Mouse (Mus musculus) midbrain, embryonic 14.5 days (tissue): ENCODE data around the gene Casq2. TPM values are rescaled to one million over a fixed set of nuclear protein-coding genes. Genes with fewer than 3 reads are reported as not detected.

Experiments used
- ATAC-seq: fragments of 200-750 bp; cut with Nextera tagmentation; 2 replicates; pipeline ENCODE4 v1.8.0; 2017; ENCODE audit warnings: moderate number of reproducible peaks, moderate library complexity; ENCODE audit not compliant: low FRiP score, low TSS enrichment
- DNase-seq: peaks from one replicate; pipeline ENCODE4 v3.0.0-alpha.2; 2015
- H3K27ac ChIP-seq: fragments of 300-500 bp; sonication (generic); replicated peaks from 2 replicates; pipeline ENCODE4 v1.5.1; 2014; ENCODE audit warnings: mild to moderate bottlenecking, low read depth, low read length, moderate library complexity
- H3K27me3 ChIP-seq: fragments of 300-500 bp; sonication (generic); 2 replicates; pipeline ENCODE4 v1.6.1; 2014; ENCODE audit warnings: low read length, control low read depth, mixed read lengths; ENCODE audit not compliant: control insufficient read depth, insufficient read depth
- H3K36me3 ChIP-seq: fragments of 300-500 bp; sonication (generic); 2 replicates; pipeline ENCODE4 v1.6.1; 2014; ENCODE audit warnings: low read length, control low read depth; ENCODE audit not compliant: control insufficient read depth, insufficient read depth
- H3K4me1 ChIP-seq: fragments of 300-500 bp; sonication (generic); 2 replicates; pipeline ENCODE4 v1.6.1; 2014; ENCODE audit warnings: mild to moderate bottlenecking, antibody characterized with exemption, low read length, control low read depth; ENCODE audit not compliant: control insufficient read depth, insufficient read depth
- H3K4me2 ChIP-seq: fragments of 300-500 bp; sonication (generic); 2 replicates; pipeline ENCODE4 v1.6.1; 2014; ENCODE audit warnings: mild to moderate bottlenecking, low read length, moderate library complexity
- H3K4me3 ChIP-seq: fragments of 300-500 bp; sonication (generic); replicated peaks from 2 replicates; pipeline ENCODE4 v1.5.1; 2014; ENCODE audit warnings: low read depth, low read length
- H3K9ac ChIP-seq: fragments of 300-500 bp; sonication (generic); replicated peaks from 2 replicates; pipeline ENCODE4 v1.6.1; 2014; ENCODE audit warnings: mild to moderate bottlenecking, low read length, moderate library complexity
- H3K9me3 ChIP-seq: fragments of 300-500 bp; sonication (generic); 2 replicates; pipeline ENCODE4 v1.6.1; 2016; ENCODE audit warnings: low read length, control low read depth, mixed read lengths; ENCODE audit not compliant: control insufficient read depth
- WGBS: fragments of 180-500 bp; shearing (Covaris S2); extraction: QIAGEN DNeasy Blood & Tissue Kit; methylation state at CpG from one replicate; pipeline ENCODE4 v1.1.7; 2014; 5-methylcytosine and 5-hydroxymethylcytosine counted together
- polyA plus RNA-seq: library from polyadenylated mRNA; unstranded; fragments of >200 nt; fragmentation: Nextera tagmentation; extraction: Ambion mirVana; gene quantifications from 2 replicates; pipeline ENCODE4 v1.2.1, GENCODE M21; 2014

The Casq2 gene
- polyA plus RNA-seq: 0.16 and 0.26 TPM in 2 replicates

DNA sequence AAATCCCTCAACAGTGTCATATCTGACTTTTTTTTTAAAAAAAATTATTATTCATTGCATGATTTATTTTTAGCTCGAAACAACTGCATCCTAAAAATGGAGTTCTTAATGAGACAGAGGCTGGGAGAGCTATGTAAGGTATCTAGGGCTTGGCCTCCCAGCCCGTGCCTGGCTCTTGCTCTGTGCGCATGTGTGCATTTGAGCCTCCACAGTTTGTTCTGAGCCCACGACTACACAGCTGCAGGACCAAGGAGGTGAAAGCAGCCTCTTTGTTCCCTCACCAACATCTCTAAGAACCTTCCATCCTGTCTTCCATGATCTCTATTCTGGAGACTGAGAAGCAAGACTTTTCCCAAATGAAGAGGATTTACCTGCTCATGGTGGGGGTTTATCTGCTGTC lies at the start of gene Casq2:
Casq2 (plus strand) TSS at position 133 of the 400 bp plus-strand sequence.
- WGBS: 78% methylated on average over 4 of the region's 4 CpGs
- no peak for ATAC-seq
- DNase-seq: no peak
- Histone ChIP-seq H3K36me3 (no peaks in the 10 kb centered on the region), H3K9me3 (no peaks in the 10 kb centered on the region), H3K4me3 (no peak within 1 kb of the TSS), H3K27ac (no peak within 1 kb of the TSS), H3K4me2 (no peak within 1 kb of the TSS), H3K27me3 (0 out of 2 replicates have a peak, but pooled peaks cover 9% of the 10 kb centered on the region), H3K9ac (no peak within 1 kb of the TSS), H3K4me1 (peaks cover 7% of the 10 kb centered on the region; the same call in 1 of the 2 replicates)

DNA sequence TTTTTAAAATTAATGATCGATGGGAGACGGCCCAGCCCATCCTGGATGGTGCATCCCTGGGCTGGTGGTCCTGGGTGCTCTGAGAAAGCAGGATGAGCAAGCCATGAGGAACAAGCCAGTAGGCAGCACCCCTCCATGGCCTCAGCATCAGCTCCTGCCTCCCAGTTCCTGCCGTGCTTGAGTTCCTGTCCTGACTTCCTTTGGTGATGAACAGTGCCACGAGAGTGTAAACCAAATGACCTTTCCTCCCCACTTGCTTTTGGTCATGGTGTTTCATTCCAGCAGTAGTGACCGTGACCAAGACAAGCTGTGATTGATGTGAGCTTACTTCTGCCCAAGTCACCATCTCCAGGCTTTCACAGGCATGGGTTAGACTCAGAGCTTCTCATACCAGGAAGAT lies 48.4 kb upstream of the Casq2 start:
- no peak for ATAC-seq
- no peak overlapping the region for H3K4me3 ChIP-seq
- no peak overlapping the region for H3K4me2 ChIP-seq
- no peaks in the 10 kb centered on the region for H3K36me3 ChIP-seq
- WGBS: 92% methylated on average over 5 of the region's 5 CpGs
- no peak overlapping the region for H3K9ac ChIP-seq
- H3K9me3 ChIP-seq: no peaks in the 10 kb centered on the region
- no peak for DNase-seq
- no peaks in the 10 kb centered on the region for H3K4me1 ChIP-seq
- H3K27ac ChIP-seq: no peak overlapping the region
- H3K27me3 ChIP-seq: no peaks in the 10 kb centered on the region

GRCm38 (mm10) chr3:102038608-102039007 lies 47.6 kb upstream of the Casq2 start:
- ATAC-seq (no peak), DNase-seq (no peak)
- Histone ChIP-seq H3K27ac (no peak overlapping the region), H3K36me3 (no peaks in the 10 kb centered on the region), H3K9me3 (no peaks in the 10 kb centered on the region), H3K4me2 (no peak overlapping the region), H3K4me1 (no peaks in the 10 kb centered on the region), H3K27me3 (no peaks in the 10 kb centered on the region), H3K9ac (no peak overlapping the region), H3K4me3 (no peak overlapping the region)
- WGBS: 79% methylated on average over 6 of the region's 6 CpGs

DNA sequence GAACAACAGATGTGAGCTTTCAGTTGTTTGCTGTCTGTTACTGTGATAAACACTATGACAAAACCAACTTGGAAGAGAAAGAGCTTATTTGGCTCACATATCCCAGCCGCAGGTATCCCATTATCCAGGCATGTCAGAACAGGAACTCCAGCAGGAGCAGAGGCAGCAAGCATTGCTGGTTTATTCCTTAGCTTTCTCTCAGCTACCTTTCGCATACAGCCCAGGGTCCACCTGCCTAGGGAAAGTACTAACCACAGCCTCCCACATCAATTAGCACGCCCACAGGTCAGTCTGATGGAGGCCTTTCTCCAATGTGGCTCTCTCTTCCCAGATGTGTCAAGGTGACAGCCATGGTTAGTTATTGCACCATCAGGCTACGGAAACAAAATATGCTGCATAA lies 44.6 kb upstream of the Casq2 start:
- WGBS: 94% methylated on average over 4 of the region's 4 CpGs

GRCm38 (mm10) chr3:102045071-102045470 lies 41.1 kb upstream of the Casq2 start:
- peak; percentile 25 for DNase-seq
- WGBS: 44% methylated on average over 3 of the region's 3 CpGs
- Histone ChIP-seq H3K9me3 (no peaks in the 10 kb centered on the region), H3K27me3 (no peaks in the 10 kb centered on the region), H3K4me3 (no peak overlapping the region), H3K27ac (no peak overlapping the region), H3K4me2 (no peak overlapping the region), H3K4me1 (no peaks in the 10 kb centered on the region), H3K9ac (no peak overlapping the region), H3K36me3 (no peaks in the 10 kb centered on the region)
- ATAC-seq: no peak

More for the DNA sequence above, 44.6 kb upstream of the Casq2 start:
- no peak overlapping the region for H3K4me2 ChIP-seq
- H3K9ac ChIP-seq: no peak overlapping the region
- no peaks in the 10 kb centered on the region for H3K27me3 ChIP-seq
- ATAC-seq (no peak), DNase-seq (no peak)
- H3K27ac ChIP-seq: no peak overlapping the region
- no peaks in the 10 kb centered on the region for H3K36me3 ChIP-seq
- no peaks in the 10 kb centered on the region for H3K4me1 ChIP-seq
- no peak overlapping the region for H3K4me3 ChIP-seq
- H3K9me3 ChIP-seq: no peaks in the 10 kb centered on the region

GRCm38 (mm10) chr3:102047532-102047931 lies 38.7 kb upstream of the Casq2 start:
- no peak overlapping the region for H3K4me2 ChIP-seq
- no peaks in the 10 kb centered on the region for H3K36me3 ChIP-seq
- ATAC-seq (no peak), DNase-seq (no peak)
- H3K27me3 ChIP-seq: no peaks in the 10 kb centered on the region
- H3K27ac ChIP-seq: no peak overlapping the region
- 90% methylated on average over 2 of the region's 2 CpGs for WGBS
- H3K4me3 ChIP-seq: no peak overlapping the region
- H3K9me3 ChIP-seq: no peaks in the 10 kb centered on the region
- no peak overlapping the region for H3K9ac ChIP-seq
- no peaks in the 10 kb centered on the region for H3K4me1 ChIP-seq

GRCm38 (mm10) chr3:102049207-102050104 lies 36.8 kb upstream of the Casq2 start:
- 50% methylated on average over 14 of the region's 14 CpGs for WGBS
- no peak overlapping the region for H3K4me2 ChIP-seq
- H3K27ac ChIP-seq: no peak overlapping the region; the same call in 1 of the 2 replicates
- H3K9me3 ChIP-seq: no peaks in the 10 kb centered on the region
- H3K4me3 ChIP-seq: no peak overlapping the region
- H3K27me3 ChIP-seq: no peaks in the 10 kb centered on the region
- H3K36me3 ChIP-seq: no peaks in the 10 kb centered on the region
- no peak overlapping the region for H3K9ac ChIP-seq
- ATAC-seq (peak; percentile 57; the same call in 1 of the 2 replicates), DNase-seq (peak; percentile 55)
- H3K4me1 ChIP-seq: 0 out of 2 replicates have a peak, but pooled peaks cover 5% of the 10 kb centered on the region

DNA sequence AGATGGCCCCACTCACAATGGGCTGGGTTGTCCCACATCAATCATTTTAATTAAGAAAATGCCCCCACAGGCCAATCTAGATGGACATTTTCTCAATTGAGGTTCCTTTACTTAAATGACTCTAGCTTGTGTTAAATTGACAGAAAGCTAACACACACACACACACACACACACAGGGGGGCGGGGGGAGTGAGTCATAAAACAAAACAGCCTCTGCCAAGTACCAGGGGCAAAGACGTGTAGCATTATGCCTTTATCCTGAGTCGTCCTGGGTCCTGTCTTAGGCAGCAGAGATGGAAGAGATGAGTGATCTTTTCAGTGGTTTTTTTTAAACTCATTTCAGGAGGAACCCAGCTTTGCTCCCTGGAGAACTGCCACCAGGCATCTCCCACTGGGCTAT lies 34.2 kb upstream of the Casq2 start:
- Histone ChIP-seq H3K27me3 (no peaks in the 10 kb centered on the region), H3K9me3 (no peaks in the 10 kb centered on the region), H3K4me3 (no peak overlapping the region), H3K36me3 (no peaks in the 10 kb centered on the region), H3K9ac (no peak overlapping the region), H3K4me2 (no peak overlapping the region), H3K4me1 (peaks cover 15% of the 10 kb centered on the region), H3K27ac (no peak overlapping the region)
- no peak for DNase-seq
- ATAC-seq: no peak
- 56% methylated on average over 3 of the region's 3 CpGs for WGBS

GRCm38 (mm10) chr3:102053293-102053692 lies 32.9 kb upstream of the Casq2 start:
- Histone ChIP-seq H3K4me2 (no peak overlapping the region), H3K27me3 (no peaks in the 10 kb centered on the region), H3K4me3 (no peak overlapping the region), H3K4me1 (peaks cover 15% of the 10 kb centered on the region), H3K9ac (no peak overlapping the region), H3K27ac (peak overlapping the region; percentile 52; the same call in 1 of the 2 replicates), H3K9me3 (no peaks in the 10 kb centered on the region), H3K36me3 (no peaks in the 10 kb centered on the region)
- DNase-seq: peak; percentile 54
- WGBS: 13% methylated on average over 8 of the region's 8 CpGs
- ATAC-seq: no peak
